Mouse (Mus musculus) kidney, postnatal 4 days (tissue): ENCODE measurements around the gene Trmt112.
"Not testable (repeated sequence)": the region's sequence is repeated elsewhere in the genome, so short reads cannot be mapped to it uniquely, and the experiment has no call there.

Experiments
- DNase-seq, 2 experiments: peaks; one replicate each; pipeline ENCODE4 v3.0.0; 2021; ENCODE audit warnings: mixed read lengths in 2 of 2

The Trmt112 gene

GRCm38 (mm10) chr19:6909507-6910289 lies at the start of gene Trmt112, which contains the start of gene Prdx5:
Gene Trmt112 (plus strand): TSS chr19:6909698.
Gene Prdx5 (minus strand): TSS chr19:6910106.
- peak; percentile 93 to 97 for DNase-seq

GRCm38 (mm10) chr19:6859971-6860370 lies 49.5 kb upstream of the Trmt112 start:
- DNase-seq = no peak

GRCm38 (mm10) chr19:6860706-6861105 lies 48.8 kb upstream of the Trmt112 start:
- DNase-seq = peak in 1 of 2 experiments; percentile 2

- DNase-seq = no peak
Observed at GRCm38 (mm10) chr19:6861451-6861850, 48.0 kb upstream of the Trmt112 start.

GRCm38 (mm10) chr19:6869355-6869754 lies 40.1 kb upstream of the Trmt112 start:
- peak; percentile 60 to 76 for DNase-seq

GRCm38 (mm10) chr19:6871574-6872271 lies 37.8 kb upstream of the Trmt112 start:
- peak; percentile 59 to 77 for DNase-seq

GRCm38 (mm10) chr19:6872701-6873100 lies 36.8 kb upstream of the Trmt112 start:
- DNase-seq = no peak

GRCm38 (mm10) chr19:6874257-6874656 lies 35.2 kb upstream of the Trmt112 start:
- DNase-seq = no peak

GRCm38 (mm10) chr19:6875834-6876233 lies 33.7 kb upstream of the Trmt112 start:
- no peak for DNase-seq

- DNase-seq = no peak
Observed at GRCm38 (mm10) chr19:6876799-6877198, 32.7 kb upstream of the Trmt112 start.

GRCm38 (mm10) chr19:6877965-6878364 lies 31.5 kb upstream of the Trmt112 start:
- DNase-seq = no peak

GRCm38 (mm10) chr19:6892512-6892911 lies 17.0 kb upstream of the Trmt112 start:
- DNase-seq = peak in 1 of 2 experiments; percentile 30

GRCm38 (mm10) chr19:6893731-6894451 lies 15.6 kb upstream of the Trmt112 start:
- no peak for DNase-seq

- DNase-seq = not testable (repeated sequence)
Observed at GRCm38 (mm10) chr19:6895608-6896305, 13.7 kb upstream of the Trmt112 start.

GRCm38 (mm10) chr19:6899641-6900040 lies 9.9 kb upstream of the Trmt112 start:
- no peak for DNase-seq

GRCm38 (mm10) chr19:6903031-6903430 lies 6.5 kb upstream of the Trmt112 start:
- DNase-seq = no peak

GRCm38 (mm10) chr19:6904846-6905245 lies 4.7 kb upstream of the Trmt112 start:
- DNase-seq = peak in 1 of 2 experiments; percentile 53

- no peak for DNase-seq
Observed at GRCm38 (mm10) chr19:6905498-6906159, 3.9 kb upstream of the Trmt112 start.

- no peak for DNase-seq
Observed at GRCm38 (mm10) chr19:6906199-6906598, 3.3 kb upstream of the Trmt112 start.

- DNase-seq = no peak
Observed at GRCm38 (mm10) chr19:6907094-6907493, 2.4 kb upstream of the Trmt112 start.

- no peak for DNase-seq
Observed at GRCm38 (mm10) chr19:6907811-6908540, 1.5 kb upstream of the Trmt112 start.
